Mouse (Mus musculus): ENCODE measurements around the gene Gm609.

Gene Gm609

GRCm38 (mm10) chr16:45397440-45397839, 95.3 kb downstream of the Gm609 start:
- no peak for DNase-seq (ENCODE audit: low read depth, low spot score)

GRCm38 (mm10) chr16:45392246-45392645, 100.5 kb downstream of the Gm609 start:
- DNase-seq (ENCODE audit: low read depth, low spot score) = no peak

GRCm38 (mm10) chr16:45391680-45392079, 101.1 kb downstream of the Gm609 start:
- no peak for DNase-seq (ENCODE audit: low read depth, low spot score)

GRCm38 (mm10) chr16:45390286-45390956, 102.3 kb downstream of the Gm609 start:
- no peak for DNase-seq (ENCODE audit: low read depth, low spot score)

- no peak for DNase-seq (ENCODE audit: low read depth, low spot score)
Observed at GRCm38 (mm10) chr16:45389833-45390232, 102.9 kb downstream of the Gm609 start.

- no peak for DNase-seq (ENCODE audit: low read depth, low spot score)
Observed at GRCm38 (mm10) chr16:45389041-45389440, 103.7 kb downstream of the Gm609 start.

GRCm38 (mm10) chr16:45381811-45382210, 111.0 kb downstream of the Gm609 start:
- DNase-seq (ENCODE audit: low read depth, low spot score) = no peak

GRCm38 (mm10) chr16:45378959-45379358, 113.8 kb downstream of the Gm609 start:
- no peak for DNase-seq (ENCODE audit: low read depth, low spot score)

- DNase-seq (ENCODE audit: low read depth, low spot score) = no peak
Observed at GRCm38 (mm10) chr16:45378147-45378943, 114.4 kb downstream of the Gm609 start.

GRCm38 (mm10) chr16:45377332-45377731, 115.4 kb downstream of the Gm609 start:
- DNase-seq (ENCODE audit: low read depth, low spot score) = no peak

GRCm38 (mm10) chr16:45376812-45377211, 116.0 kb downstream of the Gm609 start:
- DNase-seq (ENCODE audit: low read depth, low spot score) = no peak

- no peak for DNase-seq (ENCODE audit: low read depth, low spot score)
Observed at GRCm38 (mm10) chr16:45376294-45376693, 116.5 kb downstream of the Gm609 start.

GRCm38 (mm10) chr16:45375506-45376225, 117.1 kb downstream of the Gm609 start:
- DNase-seq (ENCODE audit: low read depth, low spot score) = no peak

- no peak for DNase-seq (ENCODE audit: low read depth, low spot score)
Observed at GRCm38 (mm10) chr16:45374074-45374473, 118.7 kb downstream of the Gm609 start.

GRCm38 (mm10) chr16:45371076-45371475, 121.7 kb downstream of the Gm609 start:
- no peak for DNase-seq (ENCODE audit: low read depth, low spot score)

GRCm38 (mm10) chr16:45369285-45369965, 123.3 kb downstream of the Gm609 start:
- DNase-seq (ENCODE audit: low read depth, low spot score) = no peak

GRCm38 (mm10) chr16:45366111-45366510, 126.7 kb downstream of the Gm609 start:
- DNase-seq (ENCODE audit: low read depth, low spot score) = no peak

- no peak for DNase-seq (ENCODE audit: low read depth, low spot score)
Observed at GRCm38 (mm10) chr16:45365353-45365752, 127.4 kb downstream of the Gm609 start.

- no peak for DNase-seq (ENCODE audit: low read depth, low spot score)
Observed at GRCm38 (mm10) chr16:45364627-45365026, 128.1 kb downstream of the Gm609 start.

GRCm38 (mm10) chr16:45363480-45364045, 129.2 kb downstream of the Gm609 start:
- no peak for DNase-seq (ENCODE audit: low read depth, low spot score)

All from retina, adult 2 months (tissue).